Mouse (Mus musculus) heart, postnatal 4 days (tissue): ENCODE results near the gene Olfr512. TPM values are rescaled to one million over a fixed set of nuclear protein-coding genes. Genes with fewer than 3 reads are reported as not detected.

Experiments
- DNase-seq: peaks from one replicate; pipeline ENCODE4 v3.0.0; 2021
- total RNA-seq, 2 experiments: library from RNA; stranded (reverse); gene quantifications; 2 replicates each; pipeline ENCODE4 v1.2.3; 2021

Gene Olfr512
- not detected for total RNA-seq

GRCm38 (mm10) chr7:108713020-108713419 is at the start of gene Olfr512:
Gene Olfr512, plus strand, starts transcription at chr7:108713320.
- no peak for DNase-seq

GRCm38 (mm10) chr7:108666118-108666517 is 47.0 kb upstream of the Olfr512 start, which contains the start of gene Olfr510:
Gene Olfr510, plus strand, starts transcription at chr7:108666418.
- no peak for DNase-seq

- DNase-seq, result no peak
These were observed 42.1 kb upstream of the Olfr512 start for GRCm38 (mm10) chr7:108671058-108671457.

- DNase-seq, result no peak
These were observed 34.2 kb upstream of the Olfr512 start for GRCm38 (mm10) chr7:108678886-108679285.

- no peak for DNase-seq
These were observed 37.6 kb downstream of the Olfr512 start, which contains the start of gene Olfr513 for GRCm38 (mm10) chr7:108750673-108751072. Gene Olfr513, plus strand, starts transcription at chr7:108750973.

- no peak for DNase-seq
These were observed 47.3 kb downstream of the Olfr512 start for GRCm38 (mm10) chr7:108760411-108760810.

Other genes starting within 250 kb of the Olfr512 start
- gene Olfr498, start 248.0 kb upstream of the Olfr512 start, total RNA-seq, result not detected
- not detected for gene Olfr502, start 188.3 kb upstream of the Olfr512 start, total RNA-seq
- gene Olfr503, start 168.8 kb upstream of the Olfr512 start, total RNA-seq, result not detected
- not detected for gene Olfr504, start 147.5 kb upstream of the Olfr512 start, total RNA-seq
- gene Olfr506, start 102.5 kb upstream of the Olfr512 start, total RNA-seq, result not detected
- gene Olfr507, start 91.5 kb upstream of the Olfr512 start, total RNA-seq, result not detected
- gene Olfr508, start 83.3 kb upstream of the Olfr512 start, total RNA-seq, result not detected
- under 1 TPM in 1 of 2 experiments, not detected in 1; 0.07 TPM for gene Olfr509, start 61.4 kb upstream of the Olfr512 start, total RNA-seq
- gene Olfr510, start 46.9 kb upstream of the Olfr512 start, total RNA-seq, result not detected
- not detected for gene Olfr513, start 37.7 kb downstream of the Olfr512 start, total RNA-seq
- not detected for gene Olfr514, start 112.7 kb downstream of the Olfr512 start, total RNA-seq
- gene Olfr516, start 137.2 kb downstream of the Olfr512 start, total RNA-seq, result not detected
- not detected for gene Olfr517, start 159.1 kb downstream of the Olfr512 start, total RNA-seq
- not detected for gene Olfr518, start 171.7 kb downstream of the Olfr512 start, total RNA-seq
- not detected for gene Olfr519, start 181.1 kb downstream of the Olfr512 start, total RNA-seq
- 10 to 100 TPM; 16.4 to 17.6 TPM for gene Nlrp10, start 216.9 kb downstream of the Olfr512 start, total RNA-seq
- 100 to 1,000 TPM; 126 to 127 TPM for gene Eif3f, start 221.1 kb downstream of the Olfr512 start, total RNA-seq
- under 1 TPM; 0.81 to 0.83 TPM for gene Tub, start 237.0 kb downstream of the Olfr512 start, total RNA-seq